ENCODE assay signal across 9 mouse cellular contexts in the genomic region with DNA sequence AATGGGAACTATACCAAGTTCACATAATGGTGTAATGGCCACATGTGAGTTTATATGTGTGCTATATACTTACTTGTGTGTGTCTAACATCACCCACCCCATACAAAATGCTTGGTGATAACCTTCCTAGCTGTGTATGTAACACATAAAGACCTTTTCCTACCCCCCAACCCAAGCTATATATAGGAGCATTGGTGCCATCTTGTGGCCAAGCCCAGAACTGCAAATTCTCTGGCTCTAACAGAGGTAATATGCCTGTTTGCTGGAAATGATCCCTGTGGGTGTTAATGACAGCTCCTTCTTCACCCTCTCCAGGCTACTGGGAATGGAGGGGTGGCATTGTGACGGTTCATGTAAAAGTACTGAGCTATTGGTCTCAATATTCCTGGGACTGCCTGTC. TPM values are rescaled to one million over a fixed set of nuclear protein-coding genes. Genes with fewer than 3 reads are reported as not detected.
DNase-seq lines count a peak whose midpoint lies in the region; ATAC-seq and TF ChIP-seq lines count a peak whose summit lies in the region.
"Had no signal": no experiment of that assay in that cellular context is flagged by ENCODE, and none has a peak within 500 bp of the region (broad histone marks: within the 10 kb centered on the region; RNA-seq: fewer than 3 reads in every experiment).

No protein-coding gene starts in this region.

- peak; percentile 42 for DNase-seq in adrenal gland, adult 8-10 months
- peak; percentile 73 for DNase-seq in embryo, embryonic 11.5 days (ENCODE audit: low read depth, low spot score)
- peak; percentile 53 for DNase-seq in heart, adult 9 months (ENCODE audit: low spot score in 2 of 2)
- peak; percentile 90 to 93 for DNase-seq in kidney, postnatal 4 days
- DNase-seq in lung, adult 2 months = peak; percentile 78
- DNase-seq in ovary, postnatal 14 days (ENCODE audit: low spot score) = peak; percentile 75
- peak; percentile 84 for DNase-seq in thymus, postnatal 0 days (ENCODE audit: low spot score)

- no peak; the same call in 1 of the 2 replicates for TF ChIP-seq CTCF in lung, adult 2 months (IDR thresholded peaks at IDR 0.05; ENCODE audit: insufficient read depth, low read length)

- 4% methylated on average over 1 of the region's 1 CpGs for WGBS in lung, adult 2 months

- peak; percentile 73 for ATAC-seq in CD4-positive, CD25-positive, alpha-beta regulatory T cell, adult 4 months

- no peak for TF ChIP-seq POLR2A in lung, adult 2 months (IDR thresholded peaks at IDR 0.05; ENCODE audit: borderline replicate concordance, extremely low read depth, low read depth, low read length)

- no peaks in the 10 kb centered on the region for H3K4me1 ChIP-seq in lung, adult 2 months (ENCODE audit: control insufficient read depth, insufficient read depth, low read length)
- H3K4me1 ChIP-seq: embryonic facial prominence, embryonic 15.5 days had no signal

- no peak overlapping the region for H3K4me3 ChIP-seq in lung, adult 2 months (replicated peaks; ENCODE audit: extremely low read depth, low read depth, low read length)
- H3K4me3 ChIP-seq: embryonic facial prominence, embryonic 15.5 days had no signal

RNA-seq across cellular contexts. Expression of a gene that starts 17.7 kb away (rescaled TPM):
- under 1 TPM in 1 of 2 experiments, not detected in 1; 0.66 TPM for polyA plus RNA-seq in CD4-positive, CD25-positive, alpha-beta regulatory T cell, adult 4 months (2017; shearing (Covaris generic))
- total RNA-seq in adrenal gland, adult 8-10 months (2022) = under 1 TPM in 3 of 4 experiments, not detected in 1; 0.17 to 0.34 (median 0.24) TPM
- polyA plus RNA-seq in lung, adult 2 months (2012; rRNA removed) = 10.1 and 11.5 TPM in 2 replicates
- 0.36 and 0.38 TPM in 2 replicates for polyA plus RNA-seq in thymus, postnatal 0 days (2015; fragmentation: Nextera tagmentation; extraction: Ambion mirVana)
